ENCODE assay signal across 10 mouse cellular contexts in genomic region chr8:107656622-107657021, GRCm38 (mm10).
DNase-seq lines count a peak whose midpoint lies in the region; ATAC-seq and TF ChIP-seq lines count a peak whose summit lies in the region.
"Had no signal": no experiment of that assay in that cellular context is flagged by ENCODE, and none has a peak within 500 bp of the region (broad histone marks: within the 10 kb centered on the region; RNA-seq: fewer than 3 reads in every experiment).

No protein-coding gene starts in this region.

- WGBS in forebrain, postnatal 0 days, result 79% methylated on average over 5 of the region's 5 CpGs
- WGBS in forebrain, embryonic 13.5 days, result 79% methylated on average over 5 of the region's 5 CpGs
- 79% methylated on average over 5 of the region's 5 CpGs for WGBS in small intestine, adult 2 months

- no peak overlapping the region for H3K27ac ChIP-seq in forebrain, postnatal 0 days (ENCODE audit: low read depth, low read length)
- H3K27ac ChIP-seq in forebrain, embryonic 13.5 days, result no peak overlapping the region
- no peak overlapping the region for H3K27ac ChIP-seq in small intestine, adult 2 months (ENCODE audit: insufficient read depth, low read depth, low read length)
- H3K27ac ChIP-seq: limb, embryonic 15.5 days had no signal

- no peak overlapping the region for H3K9ac ChIP-seq in forebrain, postnatal 0 days
- no peak overlapping the region for H3K9ac ChIP-seq in forebrain, embryonic 13.5 days
- H3K9ac ChIP-seq: limb, embryonic 15.5 days had no signal

- TF ChIP-seq CTCF in forebrain, postnatal 0 days (IDR thresholded peaks at IDR 0.05; ENCODE audit: low read depth), result 0 out of 2 replicates have a peak, but pooled peaks have one; percentile 23
- TF ChIP-seq CTCF in small intestine, adult 2 months (IDR thresholded peaks at IDR 0.05; ENCODE audit: extremely low read depth, insufficient read length, insufficient replicate concordance, low read depth, low read length), result 0 out of 2 replicates have a peak, but pooled peaks have one; percentile 10

- H3K36me3 ChIP-seq in forebrain, postnatal 0 days (ENCODE audit: insufficient read depth), result no peaks in the 10 kb centered on the region
- H3K36me3 ChIP-seq in forebrain, embryonic 13.5 days (ENCODE audit: poor library complexity, severe bottlenecking), result no peaks in the 10 kb centered on the region
- H3K36me3 ChIP-seq in small intestine, adult 2 months (ENCODE audit: control insufficient read depth, insufficient read depth, low read length), result no peaks in the 10 kb centered on the region
- H3K36me3 ChIP-seq: limb, embryonic 15.5 days had no signal

- DNase-seq in forebrain, postnatal 0 days, result no peak
- DNase-seq in kidney, postnatal 4 days, result peak; percentile 11 to 14
- no peak for DNase-seq in kidney, postnatal 14 days
- DNase-seq in thymus, postnatal 14 days, result peak; percentile 5
- no peak for DNase-seq in thymus, postnatal 36 days
- no peak for DNase-seq in c-Kit-positive CD71-positive TER-119-positive erythroid progenitor cells, embryonic 14.5 days (ENCODE audit: low spot score)
- DNase-seq: cerebellum, adult 9-10 months had no signal

- H3K4me3 ChIP-seq in forebrain, postnatal 0 days (ENCODE audit: low read depth, low read length), result no peak overlapping the region
- no peak overlapping the region for H3K4me3 ChIP-seq in forebrain, embryonic 13.5 days
- no peak overlapping the region for H3K4me3 ChIP-seq in small intestine, adult 2 months (ENCODE audit: low read depth, low read length)
- H3K4me3 ChIP-seq: limb, embryonic 15.5 days had no signal

- no peak for TF ChIP-seq POLR2A in small intestine, adult 2 months (IDR thresholded peaks at IDR 0.05; ENCODE audit: low read depth, low read length)

- no peaks in the 10 kb centered on the region for H3K27me3 ChIP-seq in forebrain, postnatal 0 days (ENCODE audit: insufficient read depth, low read length)
- no peaks in the 10 kb centered on the region for H3K27me3 ChIP-seq in forebrain, embryonic 13.5 days
- H3K27me3 ChIP-seq in small intestine, adult 2 months (ENCODE audit: control insufficient read depth, insufficient read depth, low read length), result no peaks in the 10 kb centered on the region
- H3K27me3 ChIP-seq: limb, embryonic 15.5 days had no signal

- ATAC-seq in forebrain, postnatal 0 days, result no peak
- ATAC-seq in forebrain, embryonic 13.5 days, result no peak

- H3K4me2 ChIP-seq in forebrain, postnatal 0 days (ENCODE audit: low read depth), result no peak overlapping the region
- no peak overlapping the region for H3K4me2 ChIP-seq in forebrain, embryonic 13.5 days
- H3K4me2 ChIP-seq: limb, embryonic 15.5 days had no signal

- no peaks in the 10 kb centered on the region for H3K4me1 ChIP-seq in forebrain, postnatal 0 days (ENCODE audit: insufficient read depth)
- no peaks in the 10 kb centered on the region for H3K4me1 ChIP-seq in forebrain, embryonic 13.5 days
- no peaks in the 10 kb centered on the region for H3K4me1 ChIP-seq in small intestine, adult 2 months (ENCODE audit: control insufficient read depth, insufficient read depth, insufficient read length, low read length)

- H3K9me3 ChIP-seq in forebrain, postnatal 0 days (ENCODE audit: low read length), result no peaks in the 10 kb centered on the region
- H3K9me3 ChIP-seq in forebrain, embryonic 13.5 days (replicated peaks), result no peaks in the 10 kb centered on the region
- H3K9me3 ChIP-seq: limb, embryonic 15.5 days had no signal

Comparison
In these comparisons a context has a peak if more than half of its experiments do, and no peak if none do; other contexts are left out.
1. DNase-seq: peak in kidney, postnatal 4 days (2 of 2) and thymus, postnatal 14 days (single experiment); none in forebrain, postnatal 0 days (single experiment), kidney, postnatal 14 days (single experiment), thymus, postnatal 36 days (0 of 2) and c-Kit-positive CD71-positive TER-119-positive erythroid progenitor cells, embryonic 14.5 days (single experiment).